Mouse (Mus musculus): ENCODE results near the gene Mybphl. TPM values are rescaled to one million over a fixed set of nuclear protein-coding genes. Genes with fewer than 3 reads are reported as not detected.

Mybphl gene
- polyA plus RNA-seq, 1 experiment from 2014 or later, result not detected

- Histone ChIP-seq H3K4me2 (replicated peaks; ENCODE audit: low read depth, low read length) (no peak overlapping the region), H3K27ac (ENCODE audit: low read depth, low read length) (no peak overlapping the region), H3K4me3 (ENCODE audit: low read depth, low read length) (no peak overlapping the region), H3K4me1 (replicated peaks; ENCODE audit: control insufficient read depth, insufficient read depth, low read length) (peaks cover 8% of the 10 kb centered on the region), H3K27me3 (ENCODE audit: control insufficient read depth, insufficient read depth, low read length) (no peaks in the 10 kb centered on the region), H3K9ac (ENCODE audit: low read depth, low read length) (no peak overlapping the region), H3K9me3 (ENCODE audit: control insufficient read depth, low read length) (no peaks in the 10 kb centered on the region), H3K36me3 (ENCODE audit: control insufficient read depth, insufficient read depth, low read length) (peaks cover 8% of the 10 kb centered on the region; the same call in 1 of the 2 replicates)
- DNase-seq (ENCODE audit: low spot score) (no peak), ATAC-seq (ENCODE audit: low FRiP score) (no peak)
- 79% methylated on average over 6 of the region's 6 CpGs for WGBS
Measured at GRCm38 (mm10) chr3:108358445-108358844, 6.3 kb upstream of the Mybphl start.

DNA sequence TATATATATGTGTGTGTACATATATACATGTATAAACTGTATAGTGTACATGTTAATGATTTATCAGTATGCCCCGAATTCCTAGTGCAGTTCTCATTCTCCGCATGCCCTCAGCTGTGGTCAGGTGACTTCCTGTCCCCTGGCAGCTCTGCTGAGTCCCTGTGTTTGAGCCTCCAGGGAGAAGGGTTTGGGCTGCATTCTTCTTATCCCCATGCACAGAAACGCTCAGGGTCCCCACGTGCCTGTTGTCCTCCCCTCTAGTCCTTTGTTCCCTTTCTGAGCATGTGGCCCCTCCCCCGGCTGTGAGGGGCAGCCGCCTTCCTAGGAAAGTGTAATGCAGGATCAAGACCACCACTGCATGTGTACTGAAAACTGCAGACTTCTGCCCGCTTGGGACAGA lies 3.8 kb upstream of the Mybphl start:
- peak; percentile 69 for ATAC-seq (ENCODE audit: low FRiP score)
- H3K4me3 ChIP-seq (ENCODE audit: low read depth, low read length), result no peak overlapping the region

DNA sequence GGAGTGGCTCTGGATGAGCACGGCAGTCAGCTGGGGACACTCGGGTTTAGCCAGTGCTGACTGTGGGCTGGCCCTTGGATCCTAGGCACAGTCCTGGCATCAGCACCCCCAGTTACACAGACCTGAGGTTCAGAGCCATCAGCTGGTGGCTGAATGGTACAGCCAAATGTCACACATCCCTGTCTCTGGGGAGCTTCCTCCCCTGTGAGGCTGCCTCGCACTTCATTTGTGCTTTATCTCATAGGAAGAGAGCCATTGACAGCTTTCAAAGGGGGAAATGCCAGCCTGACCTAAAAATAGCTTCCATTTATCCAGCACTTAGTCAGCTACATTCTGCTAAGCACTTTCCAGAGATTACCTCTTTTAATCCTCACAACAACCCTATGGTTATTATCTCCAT lies 1.1 kb upstream of the Mybphl start:
- 78% methylated on average over 3 of the region's 3 CpGs for WGBS
- Histone ChIP-seq H3K4me1 (replicated peaks; ENCODE audit: control insufficient read depth, insufficient read depth, low read length) (peaks cover 8% of the 10 kb centered on the region), H3K4me2 (replicated peaks; ENCODE audit: low read depth, low read length) (no peak overlapping the region), H3K9me3 (ENCODE audit: control insufficient read depth, low read length) (no peaks in the 10 kb centered on the region), H3K27ac (ENCODE audit: low read depth, low read length) (no peak overlapping the region), H3K36me3 (ENCODE audit: control insufficient read depth, insufficient read depth, low read length) (no peaks in the 10 kb centered on the region), H3K4me3 (ENCODE audit: low read depth, low read length) (no peak overlapping the region), H3K27me3 (ENCODE audit: control insufficient read depth, insufficient read depth, low read length) (no peaks in the 10 kb centered on the region), H3K9ac (ENCODE audit: low read depth, low read length) (no peak overlapping the region)
- ATAC-seq (ENCODE audit: low FRiP score), result no peak
- no peak for DNase-seq (ENCODE audit: low spot score)

More for the DNA sequence above, 3.8 kb upstream of the Mybphl start:
- H3K4me1 ChIP-seq (replicated peaks; ENCODE audit: control insufficient read depth, insufficient read depth, low read length), result peaks cover 8% of the 10 kb centered on the region
- peak overlapping the region; percentile 16; the same call in 1 of the 2 replicates for H3K9ac ChIP-seq (ENCODE audit: low read depth, low read length)
- no peaks in the 10 kb centered on the region for H3K9me3 ChIP-seq (ENCODE audit: control insufficient read depth, low read length)
- peak; percentile 67 for DNase-seq (ENCODE audit: low spot score)
- H3K4me2 ChIP-seq (replicated peaks; ENCODE audit: low read depth, low read length), result no peak overlapping the region
- H3K27ac ChIP-seq (ENCODE audit: low read depth, low read length), result no peak overlapping the region
- WGBS, result 8% methylated on average over 7 of the region's 7 CpGs
- H3K36me3 ChIP-seq (ENCODE audit: control insufficient read depth, insufficient read depth, low read length), result no peaks in the 10 kb centered on the region; the same call in 1 of the 2 replicates
- H3K27me3 ChIP-seq (ENCODE audit: control insufficient read depth, insufficient read depth, low read length), result no peaks in the 10 kb centered on the region

GRCm38 (mm10) chr3:108367173-108367572 lies 2.5 kb downstream of the Mybphl start:
- Histone ChIP-seq H3K9ac (ENCODE audit: low read depth, low read length) (no peak overlapping the region), H3K9me3 (ENCODE audit: control insufficient read depth, low read length) (no peaks in the 10 kb centered on the region), H3K36me3 (ENCODE audit: control insufficient read depth, insufficient read depth, low read length) (no peaks in the 10 kb centered on the region), H3K27ac (ENCODE audit: low read depth, low read length) (no peak overlapping the region), H3K4me3 (ENCODE audit: low read depth, low read length) (no peak overlapping the region), H3K4me1 (replicated peaks; ENCODE audit: control insufficient read depth, insufficient read depth, low read length) (no peaks in the 10 kb centered on the region), H3K27me3 (ENCODE audit: control insufficient read depth, insufficient read depth, low read length) (0 out of 2 replicates have a peak, but pooled peaks cover 2% of the 10 kb centered on the region), H3K4me2 (replicated peaks; ENCODE audit: low read depth, low read length) (0 out of 2 replicates have a peak overlapping the region, but pooled peaks have one; percentile 8)
- 62% methylated on average over 9 of the region's 9 CpGs for WGBS
- ATAC-seq (ENCODE audit: low FRiP score), result peak; percentile 46; the same call in 1 of the 2 replicates
- no peak for DNase-seq (ENCODE audit: low spot score)

GRCm38 (mm10) chr3:108367828-108368227 lies 3.1 kb downstream of the Mybphl start:
- no peak overlapping the region for H3K9ac ChIP-seq (ENCODE audit: low read depth, low read length)
- H3K27me3 ChIP-seq (ENCODE audit: control insufficient read depth, insufficient read depth, low read length), result 0 out of 2 replicates have a peak, but pooled peaks cover 2% of the 10 kb centered on the region
- 91% methylated on average over 3 of the region's 3 CpGs for WGBS
- DNase-seq (ENCODE audit: low spot score) (no peak), ATAC-seq (ENCODE audit: low FRiP score) (no peak)
- H3K27ac ChIP-seq (ENCODE audit: low read depth, low read length), result no peak overlapping the region
- no peaks in the 10 kb centered on the region for H3K36me3 ChIP-seq (ENCODE audit: control insufficient read depth, insufficient read depth, low read length)
- H3K4me1 ChIP-seq (replicated peaks; ENCODE audit: control insufficient read depth, insufficient read depth, low read length), result no peaks in the 10 kb centered on the region
- H3K4me3 ChIP-seq (ENCODE audit: low read depth, low read length), result no peak overlapping the region
- H3K9me3 ChIP-seq (ENCODE audit: control insufficient read depth, low read length), result no peaks in the 10 kb centered on the region
- H3K4me2 ChIP-seq (replicated peaks; ENCODE audit: low read depth, low read length), result no peak overlapping the region

- Histone ChIP-seq H3K9ac (ENCODE audit: low read depth, low read length) (no peak overlapping the region), H3K4me1 (replicated peaks; ENCODE audit: control insufficient read depth, insufficient read depth, low read length) (no peaks in the 10 kb centered on the region), H3K27me3 (ENCODE audit: control insufficient read depth, insufficient read depth, low read length) (0 out of 2 replicates have a peak, but pooled peaks cover 2% of the 10 kb centered on the region), H3K27ac (ENCODE audit: low read depth, low read length) (no peak overlapping the region), H3K4me2 (replicated peaks; ENCODE audit: low read depth, low read length) (no peak overlapping the region), H3K9me3 (ENCODE audit: control insufficient read depth, low read length) (no peaks in the 10 kb centered on the region), H3K4me3 (ENCODE audit: low read depth, low read length) (no peak overlapping the region), H3K36me3 (ENCODE audit: control insufficient read depth, insufficient read depth, low read length) (no peaks in the 10 kb centered on the region)
- ATAC-seq (ENCODE audit: low FRiP score) (no peak), DNase-seq (ENCODE audit: low spot score) (no peak)
- 87% methylated on average over 5 of the region's 5 CpGs for WGBS
Measured at GRCm38 (mm10) chr3:108368721-108369120, 4.0 kb downstream of the Mybphl start.

- Histone ChIP-seq H3K9ac (ENCODE audit: low read depth, low read length) (no peak overlapping the region), H3K9me3 (ENCODE audit: control insufficient read depth, low read length) (no peaks in the 10 kb centered on the region), H3K4me1 (replicated peaks; ENCODE audit: control insufficient read depth, insufficient read depth, low read length) (no peaks in the 10 kb centered on the region), H3K27ac (ENCODE audit: low read depth, low read length) (no peak overlapping the region), H3K4me2 (replicated peaks; ENCODE audit: low read depth, low read length) (no peak overlapping the region), H3K36me3 (ENCODE audit: control insufficient read depth, insufficient read depth, low read length) (no peaks in the 10 kb centered on the region), H3K4me3 (ENCODE audit: low read depth, low read length) (no peak overlapping the region), H3K27me3 (ENCODE audit: control insufficient read depth, insufficient read depth, low read length) (0 out of 2 replicates have a peak, but pooled peaks cover 2% of the 10 kb centered on the region)
- ATAC-seq (ENCODE audit: low FRiP score), result no peak
- WGBS, result 77% methylated on average over 3 of the region's 3 CpGs
- no peak for DNase-seq (ENCODE audit: low spot score)
Measured at GRCm38 (mm10) chr3:108372274-108372673, 7.6 kb downstream of the Mybphl start.

DNA sequence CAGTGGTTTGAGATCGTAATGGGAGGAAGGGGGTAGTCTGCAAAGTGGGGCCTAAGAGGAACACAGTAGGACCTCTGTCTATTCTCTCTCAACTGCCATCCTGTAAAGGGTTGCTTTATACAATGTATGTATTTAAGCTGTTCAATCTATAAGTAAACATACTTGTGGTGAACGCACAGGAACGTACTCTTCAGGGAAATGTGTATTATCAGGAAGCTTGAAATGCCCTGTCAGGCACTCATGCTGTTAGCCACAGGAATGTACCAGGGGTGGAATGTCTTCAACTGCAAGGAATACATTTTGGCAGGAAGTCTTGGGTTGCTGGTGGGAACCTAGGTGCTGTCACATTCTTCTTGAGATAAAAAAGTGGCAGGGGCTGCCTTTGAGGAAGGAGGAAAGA lies 8.0 kb downstream of the Mybphl start:
- no peak for ATAC-seq (ENCODE audit: low FRiP score)
- Histone ChIP-seq H3K4me1 (replicated peaks; ENCODE audit: control insufficient read depth, insufficient read depth, low read length) (no peaks in the 10 kb centered on the region), H3K27ac (ENCODE audit: low read depth, low read length) (no peak overlapping the region), H3K4me2 (replicated peaks; ENCODE audit: low read depth, low read length) (no peak overlapping the region), H3K4me3 (ENCODE audit: low read depth, low read length) (no peak overlapping the region), H3K9me3 (ENCODE audit: control insufficient read depth, low read length) (no peaks in the 10 kb centered on the region), H3K27me3 (ENCODE audit: control insufficient read depth, insufficient read depth, low read length) (0 out of 2 replicates have a peak, but pooled peaks cover 2% of the 10 kb centered on the region), H3K36me3 (ENCODE audit: control insufficient read depth, insufficient read depth, low read length) (no peaks in the 10 kb centered on the region), H3K9ac (ENCODE audit: low read depth, low read length) (no peak overlapping the region)
- 81% methylated on average over 3 of the region's 3 CpGs for WGBS
- no peak for DNase-seq (ENCODE audit: low spot score)

GRCm38 (mm10) chr3:108378875-108379663 lies 14.4 kb downstream of the Mybphl start:
- H3K4me3 ChIP-seq (ENCODE audit: low read depth, low read length), result no peak overlapping the region
- DNase-seq (ENCODE audit: low spot score) (no peak), ATAC-seq (ENCODE audit: low FRiP score) (no peak)
- H3K27me3 ChIP-seq (ENCODE audit: control insufficient read depth, insufficient read depth, low read length), result no peaks in the 10 kb centered on the region
- H3K9ac ChIP-seq (ENCODE audit: low read depth, low read length), result no peak overlapping the region
- H3K36me3 ChIP-seq (ENCODE audit: control insufficient read depth, insufficient read depth, low read length), result no peaks in the 10 kb centered on the region
- H3K4me2 ChIP-seq (replicated peaks; ENCODE audit: low read depth, low read length), result no peak overlapping the region
- no peak overlapping the region for H3K27ac ChIP-seq (ENCODE audit: low read depth, low read length)
- WGBS, result 90% methylated on average over 7 of the region's 7 CpGs
- no peaks in the 10 kb centered on the region; the same call in 1 of the 2 replicates for H3K4me1 ChIP-seq (replicated peaks; ENCODE audit: control insufficient read depth, insufficient read depth, low read length)
- H3K9me3 ChIP-seq (ENCODE audit: control insufficient read depth, low read length), result no peaks in the 10 kb centered on the region
